Mouse (Mus musculus) testis, adult 2 months (tissue): Measurements from ENCODE around the gene Nox4. TPM values are rescaled to one million over a fixed set of nuclear protein-coding genes. Genes with fewer than 3 reads are reported as not detected.

Experiments
- H3K27ac ChIP-seq: fragments of 200-500 bp; 2 replicates; pipeline ENCODE4 v1.5.1; 2012; ENCODE audit warnings: low read depth, low read length; ENCODE audit not compliant: control insufficient read depth, insufficient read depth
- H3K27me3 ChIP-seq: fragments of 200-500 bp; 2 replicates; pipeline ENCODE4 v1.6.1; 2012; ENCODE audit warnings: mild to moderate bottlenecking, low read length, moderate library complexity; ENCODE audit not compliant: control insufficient read depth, insufficient read depth
- H3K36me3 ChIP-seq: fragments of 200-500 bp; 2 replicates; pipeline ENCODE4 v1.6.1; 2012; ENCODE audit warnings: mild to moderate bottlenecking, low read length; ENCODE audit not compliant: control insufficient read depth, insufficient read depth
- H3K4me1 ChIP-seq: fragments of 200-500 bp; 2 replicates; pipeline ENCODE4 v1.6.1; 2012; ENCODE audit warnings: low read length; ENCODE audit not compliant: control insufficient read depth, insufficient read depth
- H3K4me3 ChIP-seq: fragments of 200-500 bp; 2 replicates; pipeline ENCODE4 v1.5.1; 2012; ENCODE audit warnings: low read depth, mild to moderate bottlenecking, low read length, moderate library complexity, mixed read lengths; ENCODE audit not compliant: control insufficient read depth
- CTCF ChIP-seq: fragments of 200-500 bp; IDR thresholded peaks from 2 replicates; pipeline ENCODE4 v1.5.1; 2012; ENCODE audit warnings: low read depth, mild to moderate bottlenecking, inconsistent platforms, low read length, moderate library complexity; ENCODE audit not compliant: control insufficient read depth, insufficient read depth, insufficient replicate concordance
- POLR2A ChIP-seq: fragments of 200-500 bp; IDR thresholded peaks from 2 replicates; pipeline ENCODE4 v1.6.1; 2012; ENCODE audit warnings: low read depth, mild to moderate bottlenecking, inconsistent platforms, low read length, moderate library complexity; ENCODE audit not compliant: control insufficient read depth
- polyA plus RNA-seq: library from polyadenylated mRNA; depleted of rRNA; stranded (reverse); fragments of >200 nt; gene quantifications from 2 replicates; pipeline ENCODE4 v1.2.3, GENCODE M21; 2012; rRNA removed

Gene Nox4
- polyA plus RNA-seq, result 0.07 and 0.11 TPM in 2 replicates

- Histone ChIP-seq H3K27me3 (no peaks in the 10 kb centered on the region), H3K27ac (no peak within 1 kb of the TSS), H3K36me3 (no peaks in the 10 kb centered on the region), H3K4me1 (peaks cover 5% of the 10 kb centered on the region), H3K4me3 (peak within 1 kb of the TSS; percentile 54)
- TF ChIP-seq POLR2A (no peak), CTCF (no peak)
These were observed at the start of gene Nox4 for GRCm38 (mm10) chr7:87245856-87246579. Gene Nox4 (plus strand): TSS chr7:87246096.

GRCm38 (mm10) chr7:87204751-87205150 lies 41.1 kb upstream of the Nox4 start:
- Histone ChIP-seq H3K36me3 (no peaks in the 10 kb centered on the region), H3K4me3 (no peak overlapping the region), H3K4me1 (no peaks in the 10 kb centered on the region), H3K27me3 (no peaks in the 10 kb centered on the region), H3K27ac (no peak overlapping the region)
- TF ChIP-seq POLR2A, result no peak
- no peak for TF ChIP-seq CTCF

GRCm38 (mm10) chr7:87221712-87222111 lies 24.2 kb upstream of the Nox4 start:
- Histone ChIP-seq H3K4me1 (no peaks in the 10 kb centered on the region), H3K27me3 (no peaks in the 10 kb centered on the region), H3K36me3 (no peaks in the 10 kb centered on the region), H3K4me3 (no peak overlapping the region), H3K27ac (no peak overlapping the region)
- no peak for TF ChIP-seq POLR2A
- no peak for TF ChIP-seq CTCF

GRCm38 (mm10) chr7:87222751-87223150 lies 23.1 kb upstream of the Nox4 start:
- TF ChIP-seq POLR2A (no peak), CTCF (no peak)
- Histone ChIP-seq H3K4me3 (no peak overlapping the region), H3K36me3 (no peaks in the 10 kb centered on the region), H3K27me3 (no peaks in the 10 kb centered on the region), H3K27ac (no peak overlapping the region), H3K4me1 (no peaks in the 10 kb centered on the region)

- no peak for TF ChIP-seq POLR2A
- TF ChIP-seq CTCF, result no peak
- H3K4me3 ChIP-seq, result no peak overlapping the region
- H3K4me1 ChIP-seq, result no peaks in the 10 kb centered on the region
- no peaks in the 10 kb centered on the region for H3K36me3 ChIP-seq
- H3K27me3 ChIP-seq, result no peaks in the 10 kb centered on the region
- no peak overlapping the region for H3K27ac ChIP-seq
These were observed 20.3 kb upstream of the Nox4 start for GRCm38 (mm10) chr7:87225617-87226016.

GRCm38 (mm10) chr7:87227051-87227948 lies 18.6 kb upstream of the Nox4 start:
- no peaks in the 10 kb centered on the region for H3K27me3 ChIP-seq
- TF ChIP-seq CTCF, result no peak
- H3K27ac ChIP-seq, result no peak overlapping the region

GRCm38 (mm10) chr7:87229502-87229901 lies 16.4 kb upstream of the Nox4 start:
- Histone ChIP-seq H3K27ac (no peak overlapping the region), H3K4me1 (no peaks in the 10 kb centered on the region), H3K4me3 (no peak overlapping the region), H3K36me3 (no peaks in the 10 kb centered on the region), H3K27me3 (no peaks in the 10 kb centered on the region)
- TF ChIP-seq POLR2A (no peak), CTCF (no peak)

More at GRCm38 (mm10) chr7:87227051-87227948, 18.6 kb upstream of the Nox4 start:
- Histone ChIP-seq H3K4me3 (no peak overlapping the region), H3K4me1 (no peaks in the 10 kb centered on the region), H3K36me3 (no peaks in the 10 kb centered on the region)
